Mouse (Mus musculus) forebrain, embryonic 14.5 days (tissue): ENCODE measurements around the gene Ccdc186. TPM values are rescaled to one million over a fixed set of nuclear protein-coding genes. Genes with fewer than 3 reads are reported as not detected.

Source experiments
- ATAC-seq: fragments of 200-750 bp; cut with Nextera tagmentation; 2 replicates; pipeline ENCODE4 v1.8.0; 2017; ENCODE audit warnings: mild to moderate bottlenecking, moderate library complexity
- DNase-seq: peaks from one replicate; pipeline ENCODE4 v3.0.0-alpha.2; 2015; ENCODE audit warnings: low spot score
- H3K27ac ChIP-seq: fragments of 300-500 bp; sonication (generic); 2 replicates; pipeline ENCODE4 v1.5.1; 2014; ENCODE audit warnings: low read depth, mild to moderate bottlenecking, control low read depth, low read length, moderate library complexity
- H3K27me3 ChIP-seq: fragments of 300-500 bp; sonication (generic); replicated peaks from 2 replicates; pipeline ENCODE4 v1.6.1; 2014; ENCODE audit warnings: low read length, control low read depth, mixed read lengths; ENCODE audit not compliant: control insufficient read depth, insufficient read depth
- H3K36me3 ChIP-seq: fragments of 300-500 bp; sonication (generic); 2 replicates; pipeline ENCODE4 v1.6.1; 2014; ENCODE audit warnings: low read length, control low read depth; ENCODE audit not compliant: control insufficient read depth, insufficient read depth
- H3K4me1 ChIP-seq: fragments of 300-500 bp; sonication (generic); 2 replicates; pipeline ENCODE4 v1.6.1; 2014; ENCODE audit warnings: antibody characterized with exemption, low read length, control low read depth; ENCODE audit not compliant: control insufficient read depth, insufficient read depth
- H3K4me2 ChIP-seq: fragments of 300-500 bp; sonication (generic); 2 replicates; pipeline ENCODE4 v1.6.1; 2014; ENCODE audit warnings: mild to moderate bottlenecking, control low read depth, low read length
- H3K4me3 ChIP-seq: fragments of 300-500 bp; sonication (generic); 2 replicates; pipeline ENCODE4 v1.5.1; 2014; ENCODE audit warnings: low read depth, low read length, control low read depth
- H3K9ac ChIP-seq: fragments of 300-500 bp; sonication (generic); 2 replicates; pipeline ENCODE4 v1.6.1; 2014; ENCODE audit warnings: mild to moderate bottlenecking, low read length, control low read depth, moderate library complexity
- H3K9me3 ChIP-seq: fragments of 300-500 bp; sonication (generic); replicated peaks from 2 replicates; pipeline ENCODE4 v1.6.1; 2016; ENCODE audit warnings: low read length, control low read depth, mixed read lengths; ENCODE audit not compliant: control insufficient read depth
- WGBS: fragments of 180-500 bp; shearing (Covaris S2); extraction: QIAGEN DNeasy Blood & Tissue Kit; methylation state at CpG from one replicate; pipeline ENCODE4 v1.1.7; 2014; 5-methylcytosine and 5-hydroxymethylcytosine counted together
- polyA plus RNA-seq: library from polyadenylated mRNA; unstranded; fragments of >200 nt; fragmentation: Nextera tagmentation; extraction: Ambion mirVana; gene quantifications from 2 replicates; pipeline ENCODE4 v1.2.1, GENCODE M21; 2014

The Ccdc186 gene
- polyA plus RNA-seq, 1 experiment from 2014 or later: 21.2 TPM

- H3K4me1 ChIP-seq: no peaks in the 10 kb centered on the region
- no peak overlapping the region for H3K9ac ChIP-seq
- H3K27ac ChIP-seq: no peak overlapping the region
- no peaks in the 10 kb centered on the region for H3K9me3 ChIP-seq
- ATAC-seq (no peak), DNase-seq (peak; percentile 52)
- H3K36me3 ChIP-seq: peaks cover 59% of the 10 kb centered on the region
- WGBS: 59% methylated on average over 5 of the region's 5 CpGs
- no peak overlapping the region for H3K4me2 ChIP-seq
- H3K27me3 ChIP-seq: no peaks in the 10 kb centered on the region
- no peak overlapping the region for H3K4me3 ChIP-seq
These were observed 13.2 kb downstream of the Ccdc186 start for GRCm38 (mm10) chr19:56808771-56809170.

DNA sequence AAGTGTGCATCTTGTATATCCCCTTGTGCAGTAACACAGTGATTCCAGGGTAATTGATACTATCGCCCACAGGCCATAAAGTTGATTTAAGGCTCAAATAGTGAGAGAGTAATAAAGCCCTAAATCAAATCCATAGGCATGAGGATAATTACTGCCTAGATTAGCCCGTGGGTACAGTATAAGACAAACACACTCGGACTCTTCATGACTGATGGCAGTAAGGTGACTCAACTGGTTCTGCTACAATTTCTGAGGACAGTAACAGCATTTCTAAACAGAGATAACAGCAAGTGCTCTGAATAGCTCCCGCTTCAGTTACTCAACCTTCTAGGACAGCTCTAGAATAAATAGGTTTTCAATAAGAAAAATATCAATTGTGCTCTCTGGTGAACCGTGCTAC, 14.9 kb downstream of the Ccdc186 start:
- no peaks in the 10 kb centered on the region for H3K9me3 ChIP-seq
- 90% methylated on average over 5 of the region's 5 CpGs for WGBS
- ATAC-seq (no peak), DNase-seq (no peak)
- no peaks in the 10 kb centered on the region for H3K4me1 ChIP-seq
- H3K27ac ChIP-seq: no peak overlapping the region
- H3K9ac ChIP-seq: no peak overlapping the region
- H3K36me3 ChIP-seq: peaks cover 61% of the 10 kb centered on the region
- H3K27me3 ChIP-seq: no peaks in the 10 kb centered on the region
- H3K4me3 ChIP-seq: no peak overlapping the region
- no peak overlapping the region for H3K4me2 ChIP-seq

GRCm38 (mm10) chr19:56805366-56805765, 16.6 kb downstream of the Ccdc186 start:
- H3K27ac ChIP-seq: no peak overlapping the region
- ATAC-seq (no peak), DNase-seq (no peak)
- no peaks in the 10 kb centered on the region for H3K27me3 ChIP-seq
- no peak overlapping the region for H3K9ac ChIP-seq
- H3K9me3 ChIP-seq: no peaks in the 10 kb centered on the region
- H3K36me3 ChIP-seq: peaks cover 75% of the 10 kb centered on the region
- no peak overlapping the region for H3K4me2 ChIP-seq
- H3K4me3 ChIP-seq: no peak overlapping the region
- no peaks in the 10 kb centered on the region for H3K4me1 ChIP-seq
- WGBS: 92% methylated on average over 2 of the region's 2 CpGs

GRCm38 (mm10) chr19:56802352-56802746, 19.6 kb downstream of the Ccdc186 start:
- Histone ChIP-seq H3K4me3 (no peak overlapping the region), H3K27ac (no peak overlapping the region), H3K4me1 (no peaks in the 10 kb centered on the region), H3K4me2 (no peak overlapping the region), H3K9me3 (no peaks in the 10 kb centered on the region), H3K9ac (no peak overlapping the region), H3K27me3 (no peaks in the 10 kb centered on the region), H3K36me3 (peaks cover 82% of the 10 kb centered on the region)
- no peak for DNase-seq
- ATAC-seq: no peak
- 62% methylated on average over 3 of the region's 3 CpGs for WGBS

DNA sequence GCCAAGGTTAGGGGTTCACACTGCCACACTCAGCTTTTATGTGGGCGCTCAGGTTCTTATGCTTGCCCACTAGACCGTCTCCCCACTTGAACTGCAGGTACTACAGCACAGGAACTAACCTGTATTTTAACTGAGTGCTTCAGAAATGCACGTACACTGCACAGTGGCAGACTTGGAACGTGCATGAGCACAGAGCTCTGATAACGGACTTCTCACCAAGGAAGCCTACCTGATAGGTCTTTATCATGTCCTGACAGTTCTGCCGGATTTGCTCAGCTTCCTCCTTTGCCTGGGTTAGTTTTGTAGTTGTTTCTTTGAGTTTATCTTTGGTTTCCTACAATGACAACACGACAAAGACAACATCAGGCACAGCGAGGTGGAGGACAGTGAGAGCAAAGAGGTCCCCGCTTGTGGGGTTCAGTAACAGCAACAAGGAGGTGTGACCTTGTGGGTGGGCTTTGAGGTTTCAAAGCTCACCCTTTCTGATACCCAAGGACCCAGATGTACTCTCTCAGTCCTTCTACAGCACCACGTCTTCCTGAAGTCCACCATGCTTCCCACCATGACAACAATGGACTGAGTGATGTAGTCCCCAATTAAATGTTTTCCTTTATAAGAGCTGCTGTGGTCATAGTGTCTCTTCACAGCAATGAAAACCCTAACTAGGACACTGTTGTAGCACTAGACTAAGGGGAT, 20.2 kb downstream of the Ccdc186 start:
- WGBS: 88% methylated on average over 10 of the region's 10 CpGs
- Histone ChIP-seq H3K9me3 (no peaks in the 10 kb centered on the region), H3K4me3 (no peak overlapping the region), H3K9ac (no peak overlapping the region), H3K4me1 (no peaks in the 10 kb centered on the region), H3K36me3 (peaks cover 79% of the 10 kb centered on the region), H3K4me2 (no peak overlapping the region), H3K27ac (no peak overlapping the region), H3K27me3 (no peaks in the 10 kb centered on the region)
- ATAC-seq (no peak), DNase-seq (no peak)

DNA sequence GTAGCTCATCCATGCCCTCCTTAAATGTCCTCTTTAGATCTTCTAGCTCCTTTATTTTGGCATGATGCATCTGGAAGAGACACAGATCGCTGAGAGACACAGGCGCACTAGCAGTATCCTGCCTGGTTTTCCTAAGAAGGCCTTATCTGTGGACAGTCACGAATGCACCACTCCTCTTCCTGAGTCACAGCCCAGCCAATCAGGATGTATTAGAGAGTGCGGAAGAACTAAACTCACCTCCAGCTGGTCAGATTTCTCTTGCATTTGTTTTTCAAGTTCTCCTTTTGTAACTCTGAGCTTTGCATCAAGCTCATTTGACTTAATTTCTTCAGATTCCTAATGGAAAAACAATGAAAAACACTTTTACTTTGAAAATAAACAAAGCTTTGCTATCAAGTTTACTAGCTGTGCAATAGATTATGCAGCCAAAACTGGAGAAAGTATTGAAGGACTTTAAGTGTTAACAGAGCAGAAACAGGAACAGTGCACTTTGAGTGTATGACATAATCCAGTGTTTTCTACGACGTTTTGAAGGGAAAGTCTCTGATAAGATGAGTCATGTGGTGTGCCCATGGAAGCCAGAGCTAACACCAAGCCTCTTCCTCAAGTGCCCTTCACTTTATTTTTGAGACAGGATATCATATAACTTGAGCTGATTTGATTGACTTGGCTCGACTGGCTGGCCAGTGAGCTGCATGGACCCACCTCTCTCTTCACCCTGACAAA, 20.9 kb downstream of the Ccdc186 start:
- Histone ChIP-seq H3K36me3 (peaks cover 83% of the 10 kb centered on the region), H3K4me1 (no peaks in the 10 kb centered on the region), H3K9ac (no peak overlapping the region), H3K27me3 (no peaks in the 10 kb centered on the region), H3K27ac (no peak overlapping the region), H3K4me2 (no peak overlapping the region), H3K9me3 (no peaks in the 10 kb centered on the region), H3K4me3 (no peak overlapping the region)
- DNase-seq (no peak), ATAC-seq (no peak)
- 91% methylated on average over 7 of the region's 7 CpGs for WGBS

DNA sequence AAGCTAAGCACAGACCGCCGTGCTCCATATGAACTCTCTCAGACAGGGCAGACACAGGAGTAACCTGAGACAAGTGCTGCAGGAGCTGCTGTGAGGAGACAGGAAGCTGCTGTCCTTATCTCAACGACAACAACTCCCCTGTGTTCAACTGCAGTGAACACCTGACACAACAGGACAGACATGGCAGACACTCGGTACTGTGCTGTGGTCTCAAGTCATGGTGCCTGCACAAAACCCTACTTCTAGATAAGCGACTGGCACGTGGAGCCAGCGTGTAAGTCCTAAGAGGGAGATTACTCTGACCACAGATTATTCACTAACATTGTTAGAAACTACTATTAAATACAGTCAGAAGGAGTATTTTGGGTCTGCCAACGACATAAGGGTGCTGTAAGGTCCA, 21.8 kb downstream of the Ccdc186 start:
- Histone ChIP-seq H3K4me1 (no peaks in the 10 kb centered on the region), H3K36me3 (peaks cover 84% of the 10 kb centered on the region)

GRCm38 (mm10) chr19:56797376-56797775, 24.6 kb downstream of the Ccdc186 start:
- H3K36me3 ChIP-seq: peaks cover 88% of the 10 kb centered on the region
- no peak overlapping the region for H3K4me2 ChIP-seq
- DNase-seq (no peak), ATAC-seq (no peak)
- H3K27ac ChIP-seq: no peak overlapping the region
- H3K4me3 ChIP-seq: no peak overlapping the region
- no peak overlapping the region for H3K9ac ChIP-seq
- no peaks in the 10 kb centered on the region for H3K4me1 ChIP-seq
- WGBS: 95% methylated on average over 11 of the region's 11 CpGs
- H3K27me3 ChIP-seq: no peaks in the 10 kb centered on the region
- no peaks in the 10 kb centered on the region for H3K9me3 ChIP-seq

More for the DNA sequence above, 21.8 kb downstream of the Ccdc186 start:
- Histone ChIP-seq H3K27ac (no peak overlapping the region), H3K4me3 (no peak overlapping the region), H3K4me2 (no peak overlapping the region), H3K9ac (no peak overlapping the region), H3K27me3 (no peaks in the 10 kb centered on the region), H3K9me3 (no peaks in the 10 kb centered on the region)
- ATAC-seq (no peak), DNase-seq (no peak)
- WGBS: 92% methylated on average over 8 of the region's 8 CpGs

- no peak for ATAC-seq
These were observed 33.0 kb downstream of the Ccdc186 start for GRCm38 (mm10) chr19:56788952-56789351.

More at GRCm38 (mm10) chr19:56788952-56789351, 33.0 kb downstream of the Ccdc186 start:
- no peak overlapping the region for H3K9ac ChIP-seq
- H3K27me3 ChIP-seq: no peaks in the 10 kb centered on the region
- no peak overlapping the region for H3K4me2 ChIP-seq
- no peak overlapping the region for H3K27ac ChIP-seq
- H3K4me1 ChIP-seq: no peaks in the 10 kb centered on the region
- WGBS: 90% methylated on average over 5 of the region's 5 CpGs
- DNase-seq: no peak
- peaks cover 42% of the 10 kb centered on the region for H3K36me3 ChIP-seq
- H3K9me3 ChIP-seq: no peaks in the 10 kb centered on the region
- H3K4me3 ChIP-seq: no peak overlapping the region
